Mouse (Mus musculus) brain, embryonic 14.5 days (tissue): Measurements from ENCODE around the gene Ric1. TPM values are rescaled to one million over a fixed set of nuclear protein-coding genes. Genes with fewer than 3 reads are reported as not detected.
"Not testable (repeated sequence)": the region's sequence is repeated elsewhere in the genome, so short reads cannot be mapped to it uniquely, and the experiment has no call there.

ENCODE experiments used
- DNase-seq: peaks from one replicate; pipeline ENCODE4 v3.0.0-alpha.2; 2011; ENCODE audit warnings: low read depth
- CTCF ChIP-seq: fragments of 200-500 bp; IDR thresholded peaks from 2 replicates; pipeline ENCODE4 v1.5.1; 2012; ENCODE audit warnings: inconsistent platforms, mild to moderate bottlenecking, moderate library complexity, borderline replicate concordance; ENCODE audit not compliant: insufficient read depth, insufficient read length; ENCODE audit errors: extremely low read depth
- POLR2A ChIP-seq: fragments of 200-500 bp; IDR thresholded peaks from 2 replicates; pipeline ENCODE4 v1.6.1; 2012; ENCODE audit warnings: mild to moderate bottlenecking, inconsistent platforms, borderline replicate concordance; ENCODE audit not compliant: poor library complexity, insufficient read depth, insufficient read length, severe bottlenecking; ENCODE audit errors: extremely low read depth
- polyA plus RNA-seq: library from polyadenylated mRNA; depleted of rRNA; stranded (reverse); fragments of >200 nt; gene quantifications from 2 replicates; pipeline ENCODE4 v1.2.3, GENCODE M21; 2012

The Ric1 gene
- polyA plus RNA-seq, 1 experiment, result 28.4 TPM

GRCm38 (mm10) chr19:29520996-29521560, 1.0 kb upstream of the Ric1 start:
- TF ChIP-seq POLR2A (no peak), CTCF (no peak)

GRCm38 (mm10) chr19:29522445-29523229, 555 bp downstream of the Ric1 start:
- no peak for TF ChIP-seq POLR2A
- no peak for TF ChIP-seq CTCF
- peak; percentile 55 for DNase-seq

More at GRCm38 (mm10) chr19:29520996-29521560, 1.0 kb upstream of the Ric1 start:
- no peak for DNase-seq

GRCm38 (mm10) chr19:29523230-29523582, 1.1 kb downstream of the Ric1 start:
- no peak for DNase-seq
- TF ChIP-seq POLR2A (no peak), CTCF (no peak)

GRCm38 (mm10) chr19:29523701-29524100, 1.6 kb downstream of the Ric1 start:
- no peak for DNase-seq
- TF ChIP-seq CTCF (no peak), POLR2A (no peak)

GRCm38 (mm10) chr19:29524614-29525013, 2.5 kb downstream of the Ric1 start:
- TF ChIP-seq CTCF, result no peak
- no peak for TF ChIP-seq POLR2A
- DNase-seq, result peak; percentile 13

- DNase-seq, result not testable (repeated sequence)
Observed at GRCm38 (mm10) chr19:29525588-29525987, 3.5 kb downstream of the Ric1 start.

- DNase-seq, result no peak
- TF ChIP-seq CTCF, result no peak
- TF ChIP-seq POLR2A, result no peak
Observed at GRCm38 (mm10) chr19:29526837-29527236, 4.8 kb downstream of the Ric1 start.

GRCm38 (mm10) chr19:29527299-29527698, 5.2 kb downstream of the Ric1 start:
- no peak for DNase-seq

GRCm38 (mm10) chr19:29528568-29528967, 6.5 kb downstream of the Ric1 start:
- DNase-seq, result no peak
- TF ChIP-seq CTCF (no peak), POLR2A (no peak)

More at GRCm38 (mm10) chr19:29527299-29527698, 5.2 kb downstream of the Ric1 start:
- TF ChIP-seq POLR2A, result no peak
- TF ChIP-seq CTCF, result no peak

- TF ChIP-seq CTCF, result no peak
- no peak for TF ChIP-seq POLR2A
- no peak for DNase-seq
Observed at GRCm38 (mm10) chr19:29534030-29534429, 11.9 kb downstream of the Ric1 start.

GRCm38 (mm10) chr19:29542256-29542970, 20.3 kb downstream of the Ric1 start:
- DNase-seq, result no peak
- no peak for TF ChIP-seq CTCF
- TF ChIP-seq POLR2A, result no peak

- TF ChIP-seq POLR2A, result no peak
- TF ChIP-seq CTCF, result no peak
- no peak for DNase-seq
Observed at GRCm38 (mm10) chr19:29544026-29544425, 21.9 kb downstream of the Ric1 start.

GRCm38 (mm10) chr19:29550618-29551017, 28.5 kb downstream of the Ric1 start:
- TF ChIP-seq POLR2A, result no peak
- no peak for TF ChIP-seq CTCF
- DNase-seq, result no peak
